Mouse (Mus musculus) heart, postnatal 0 days (tissue): ENCODE measurements around the gene Foxn3. TPM values are rescaled to one million over a fixed set of nuclear protein-coding genes. Genes with fewer than 3 reads are reported as not detected.

Experiments
- ATAC-seq: fragments of 200-750 bp; cut with Nextera tagmentation; 2 replicates; pipeline ENCODE4 v1.8.0; 2017; ENCODE audit warnings: low read depth, moderate number of reproducible peaks, moderate library complexity; ENCODE audit not compliant: insufficient read depth
- DNase-seq: peaks from one replicate; pipeline ENCODE4 v3.0.0-alpha.2; 2016; ENCODE audit warnings: low spot score
- H3K27ac ChIP-seq: fragments of 300-500 bp; sonication (generic); 2 replicates; pipeline ENCODE4 v1.5.1; 2014; ENCODE audit warnings: low read depth, mild to moderate bottlenecking
- H3K27me3 ChIP-seq: fragments of 300-500 bp; sonication (generic); 2 replicates; pipeline ENCODE4 v1.6.1; 2014; ENCODE audit warnings: low read length, mixed read lengths; ENCODE audit not compliant: control insufficient read depth, insufficient read depth
- H3K36me3 ChIP-seq: fragments of 300-500 bp; sonication (generic); replicated peaks from 2 replicates; pipeline ENCODE4 v1.6.1; 2014; ENCODE audit warnings: low read length, mixed read lengths; ENCODE audit not compliant: control insufficient read depth, insufficient read depth
- H3K4me1 ChIP-seq: fragments of 300-500 bp; sonication (generic); 2 replicates; pipeline ENCODE4 v1.6.1; 2014; ENCODE audit warnings: antibody characterized with exemption; ENCODE audit not compliant: control insufficient read depth, insufficient read depth
- H3K4me2 ChIP-seq: fragments of 300-500 bp; sonication (generic); 2 replicates; pipeline ENCODE4 v1.6.1; 2014; ENCODE audit warnings: low read depth, mild to moderate bottlenecking, low read length, moderate library complexity
- H3K4me3 ChIP-seq: fragments of 300-500 bp; sonication (generic); 2 replicates; pipeline ENCODE4 v1.5.1; 2014; ENCODE audit warnings: low read depth, low read length
- H3K9ac ChIP-seq: fragments of 300-500 bp; sonication (generic); replicated peaks from 2 replicates; pipeline ENCODE4 v1.6.1; 2014; ENCODE audit warnings: low read depth, low read length, mixed read lengths
- H3K9me3 ChIP-seq: fragments of 300-500 bp; sonication (generic); replicated peaks from 2 replicates; pipeline ENCODE4 v1.6.1; 2016; ENCODE audit warnings: low read length; ENCODE audit not compliant: control insufficient read depth
- CTCF ChIP-seq: IDR thresholded peaks from 2 replicates; pipeline ENCODE4 v1.5.1; 2016; ENCODE audit warnings: antibody characterized with exemption, control low read depth, low read depth
- EP300 ChIP-seq: IDR thresholded peaks from 2 replicates; pipeline ENCODE4 v1.6.1; 2016; ENCODE audit warnings: antibody characterized with exemption, low read depth
- WGBS: fragments of 180-500 bp; shearing (Covaris S2); extraction: QIAGEN DNeasy Blood & Tissue Kit; methylation state at CpG from one replicate; pipeline ENCODE4 v1.1.7; 2014; 5-methylcytosine and 5-hydroxymethylcytosine counted together
- polyA plus RNA-seq: library from polyadenylated mRNA; unstranded; fragments of >200 nt; fragmentation: Nextera tagmentation; extraction: Ambion mirVana; gene quantifications from 2 replicates; pipeline ENCODE4 v1.2.1, GENCODE M21; 2015
- total RNA-seq: library from RNA; depleted of rRNA; stranded (reverse); fragments of >200 nt; gene quantifications from 2 replicates; pipeline ENCODE4 v1.2.3, GENCODE M21; 2014; ENCODE audit warnings: low replicate concordance

The Foxn3 gene
- total and polyA plus RNA-seq, 2 experiments from 2014 or later: 31.4 to 55.3 TPM

DNA sequence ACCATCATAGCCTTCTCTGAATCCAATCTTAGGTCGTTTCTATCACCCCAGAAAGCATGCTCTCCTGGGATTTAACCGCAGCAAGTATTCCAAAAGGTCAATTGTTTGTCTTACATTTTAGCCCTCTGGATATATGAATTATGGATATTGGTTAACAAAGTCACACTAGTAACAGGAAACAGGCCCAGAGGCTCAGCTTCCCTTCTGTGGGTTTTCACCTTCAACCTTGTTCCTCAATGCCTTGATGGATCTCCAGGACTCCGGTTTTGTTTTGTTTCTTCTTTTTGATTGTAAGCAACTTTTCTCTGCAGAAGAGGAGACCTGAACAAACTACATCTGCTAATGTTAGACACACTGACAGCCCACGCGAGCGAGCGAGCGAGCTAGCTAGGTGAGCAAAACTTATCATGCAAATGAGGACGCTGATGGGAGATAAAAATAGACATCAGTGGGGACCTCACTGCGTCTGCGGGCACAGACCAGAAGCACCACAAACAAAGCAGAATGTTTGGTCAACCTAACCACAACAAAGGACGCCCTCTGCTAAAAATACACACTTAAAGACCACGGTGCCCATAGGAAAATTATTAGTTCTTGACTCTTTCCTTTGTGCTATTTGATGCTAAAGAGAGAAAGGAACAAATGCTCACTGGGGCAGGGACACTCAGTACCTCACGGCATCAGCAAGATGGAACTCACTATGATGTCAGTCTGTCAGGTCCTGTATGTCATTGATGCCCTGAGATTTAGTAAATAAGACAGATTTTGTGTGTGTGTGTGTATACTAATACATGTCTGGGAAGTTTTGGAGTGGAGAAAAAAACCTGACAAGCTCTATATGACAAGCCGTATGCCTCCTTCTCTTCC lies 18.9 kb downstream of the Foxn3 start:
- Histone ChIP-seq H3K36me3 (no peaks in the 10 kb centered on the region), H3K27me3 (no peaks in the 10 kb centered on the region), H3K9ac (no peak overlapping the region), H3K4me1 (peaks cover 14% of the 10 kb centered on the region; the same call in 1 of the 2 replicates), H3K4me3 (no peak overlapping the region), H3K9me3 (no peaks in the 10 kb centered on the region), H3K27ac (0 out of 2 replicates have a peak overlapping the region, but pooled peaks have one; percentile 59), H3K4me2 (peak overlapping the region; percentile 4; the same call in 1 of the 2 replicates)
- ATAC-seq (no peak), DNase-seq (no peak)
- 49% methylated on average over 15 of the region's 15 CpGs for WGBS
- TF ChIP-seq EP300: no peak
- no peak for TF ChIP-seq CTCF

GRCm38 (mm10) chr12:99543421-99544195 lies 19.8 kb downstream of the Foxn3 start:
- DNase-seq (no peak), ATAC-seq (no peak)
- no peaks in the 10 kb centered on the region for H3K36me3 ChIP-seq
- H3K9ac ChIP-seq: no peak overlapping the region
- peaks cover 14% of the 10 kb centered on the region; the same call in 1 of the 2 replicates for H3K4me1 ChIP-seq
- no peaks in the 10 kb centered on the region for H3K27me3 ChIP-seq
- no peaks in the 10 kb centered on the region for H3K9me3 ChIP-seq
- no peak overlapping the region for H3K27ac ChIP-seq
- no peak for TF ChIP-seq CTCF
- no peak for TF ChIP-seq EP300
- H3K4me3 ChIP-seq: no peak overlapping the region
- no peak overlapping the region for H3K4me2 ChIP-seq
- 95% methylated on average over 7 of the region's 7 CpGs for WGBS

DNA sequence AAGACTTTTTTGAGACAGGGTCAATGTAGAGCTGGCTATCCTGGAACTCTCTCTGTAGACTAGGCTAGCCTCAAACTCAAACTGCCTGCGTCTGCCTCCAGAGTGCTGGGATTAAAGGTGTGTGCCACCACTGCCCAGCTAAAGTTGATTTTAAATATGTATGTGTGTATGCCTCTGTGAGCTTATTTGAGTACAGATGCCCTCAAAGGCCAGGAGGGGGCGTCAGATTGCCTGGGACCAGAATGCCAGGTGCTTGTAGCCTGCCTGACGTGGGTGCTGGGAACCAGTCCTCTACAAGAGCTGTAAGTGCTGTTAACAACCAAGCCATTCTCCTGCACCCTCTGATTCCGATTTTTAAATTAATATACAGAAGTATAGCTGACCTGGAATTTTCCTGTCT lies 23.2 kb downstream of the Foxn3 start:
- Histone ChIP-seq H3K27ac (no peak overlapping the region), H3K4me2 (no peak overlapping the region), H3K4me1 (peaks cover 7% of the 10 kb centered on the region; the same call in 1 of the 2 replicates), H3K27me3 (no peaks in the 10 kb centered on the region), H3K9me3 (peaks cover 7% of the 10 kb centered on the region; the same call in 1 of the 2 replicates), H3K9ac (no peak overlapping the region), H3K4me3 (no peak overlapping the region), H3K36me3 (no peaks in the 10 kb centered on the region)
- no peak for TF ChIP-seq CTCF
- no peak for TF ChIP-seq EP300
- ATAC-seq: no peak
- WGBS: 92% methylated on average over 4 of the region's 4 CpGs
- DNase-seq: no peak

- H3K36me3 ChIP-seq: no peaks in the 10 kb centered on the region
- WGBS: 92% methylated on average over 6 of the region's 6 CpGs
Observed at GRCm38 (mm10) chr12:99537316-99537715, 26.1 kb downstream of the Foxn3 start.

GRCm38 (mm10) chr12:99536426-99536825 lies 27.0 kb downstream of the Foxn3 start:
- Histone ChIP-seq H3K9me3 (peaks cover 7% of the 10 kb centered on the region; the same call in 1 of the 2 replicates), H3K4me1 (no peaks in the 10 kb centered on the region), H3K4me3 (no peak overlapping the region), H3K27me3 (no peaks in the 10 kb centered on the region), H3K9ac (no peak overlapping the region), H3K27ac (no peak overlapping the region), H3K4me2 (no peak overlapping the region), H3K36me3 (no peaks in the 10 kb centered on the region)
- DNase-seq (no peak), ATAC-seq (no peak)
- WGBS: 95% methylated on average over 5 of the region's 5 CpGs
- no peak for TF ChIP-seq CTCF
- TF ChIP-seq EP300: no peak

More at GRCm38 (mm10) chr12:99537316-99537715, 26.1 kb downstream of the Foxn3 start:
- H3K4me1 ChIP-seq: no peaks in the 10 kb centered on the region
- no peak for DNase-seq
- no peak for ATAC-seq
- H3K4me2 ChIP-seq: no peak overlapping the region
- H3K27me3 ChIP-seq: no peaks in the 10 kb centered on the region
- H3K9me3 ChIP-seq: peaks cover 7% of the 10 kb centered on the region; the same call in 1 of the 2 replicates
- no peak overlapping the region for H3K9ac ChIP-seq
- H3K27ac ChIP-seq: no peak overlapping the region
- H3K4me3 ChIP-seq: no peak overlapping the region
- no peak for TF ChIP-seq CTCF
